Mouse (Mus musculus): Measurements from ENCODE around the gene Plppr4. TPM values are rescaled to one million over a fixed set of nuclear protein-coding genes. Genes with fewer than 3 reads are reported as not detected.
A peak's percentile ranks its signal among the peaks of the same experiment; 100 is the strongest.

Plppr4 gene
- 0.38 and 0.49 TPM in 2 replicates for polyA plus RNA-seq (2016; fragmentation: Nextera tagmentation; extraction: Ambion mirVana)

DNA sequence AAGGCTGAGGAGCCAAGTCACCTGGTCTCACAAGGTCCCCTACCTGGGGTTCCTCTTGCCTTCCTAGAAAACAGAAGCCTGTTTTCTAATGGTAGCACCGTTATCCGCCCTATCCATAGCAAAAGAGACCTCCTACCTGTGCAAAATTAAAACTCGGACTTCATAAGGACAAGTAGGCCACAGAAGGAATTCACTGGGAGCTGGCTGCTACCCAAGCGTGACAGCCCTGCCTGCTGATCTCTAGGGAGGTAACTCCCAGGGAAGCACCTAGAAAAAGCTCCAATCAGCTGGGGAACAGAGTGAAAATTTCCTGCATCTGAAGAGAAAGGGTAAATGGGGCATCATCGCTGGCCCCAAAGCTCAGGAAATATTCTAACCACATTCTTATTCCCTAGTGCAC lies at the start of gene Plppr4:
Gene Plppr4 (minus strand): TSS at position 349 of the 400 bp plus-strand sequence.
- H3K27ac ChIP-seq: no peak within 1 kb of the TSS
- H3K4me2 ChIP-seq (replicated peaks): peak within 1 kb of the TSS; percentile 90
- ATAC-seq (ENCODE audit: insufficient number of reproducible peaks, insufficient read depth, low FRiP score, low TSS enrichment): no peak
- peak within 1 kb of the TSS; percentile 45; the same call in 1 of the 2 replicates for H3K9ac ChIP-seq
- H3K27me3 ChIP-seq: no peaks in the 10 kb centered on the region; the same call in none of the 2 replicates
- WGBS: 41% methylated on average over 5 of the region's 5 CpGs
- H3K36me3 ChIP-seq: no peaks in the 10 kb centered on the region
- H3K4me1 ChIP-seq: peaks cover 4% of the 10 kb centered on the region; the same call in 1 of the 2 replicates
- no peaks in the 10 kb centered on the region for H3K9me3 ChIP-seq
- peak within 1 kb of the TSS; percentile 52 for H3K4me3 ChIP-seq

DNA sequence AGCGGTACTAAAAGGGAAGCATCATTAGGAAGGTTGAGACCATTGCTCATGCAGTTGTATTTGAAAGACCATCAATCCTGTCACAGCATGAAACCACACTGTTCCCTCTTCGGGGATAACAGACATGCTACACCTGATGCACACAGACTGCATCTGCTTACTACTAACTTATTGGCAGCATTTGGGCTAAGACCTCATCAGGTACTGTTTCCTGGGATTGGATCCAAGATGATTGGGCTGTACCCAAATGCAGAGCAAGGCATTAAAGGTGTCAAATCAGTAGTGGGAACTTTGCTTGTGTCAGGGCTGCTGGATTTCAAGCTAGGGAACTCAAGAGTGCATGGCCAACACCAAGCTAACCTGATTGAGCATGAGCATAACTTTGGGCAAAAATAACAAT lies 45.1 kb upstream of the Plppr4 start:
- 90% methylated on average over 2 of the region's 2 CpGs for WGBS
- ATAC-seq (ENCODE audit: insufficient number of reproducible peaks, insufficient read depth, low FRiP score, low TSS enrichment): no peak
- no peak overlapping the region for H3K27ac ChIP-seq
- H3K9me3 ChIP-seq: no peaks in the 10 kb centered on the region
- H3K4me1 ChIP-seq: no peaks in the 10 kb centered on the region
- no peaks in the 10 kb centered on the region for H3K27me3 ChIP-seq
- no peak overlapping the region for H3K4me3 ChIP-seq
- no peak overlapping the region for H3K4me2 ChIP-seq (replicated peaks)
- H3K36me3 ChIP-seq: no peaks in the 10 kb centered on the region
- H3K9ac ChIP-seq: no peak overlapping the region

DNA sequence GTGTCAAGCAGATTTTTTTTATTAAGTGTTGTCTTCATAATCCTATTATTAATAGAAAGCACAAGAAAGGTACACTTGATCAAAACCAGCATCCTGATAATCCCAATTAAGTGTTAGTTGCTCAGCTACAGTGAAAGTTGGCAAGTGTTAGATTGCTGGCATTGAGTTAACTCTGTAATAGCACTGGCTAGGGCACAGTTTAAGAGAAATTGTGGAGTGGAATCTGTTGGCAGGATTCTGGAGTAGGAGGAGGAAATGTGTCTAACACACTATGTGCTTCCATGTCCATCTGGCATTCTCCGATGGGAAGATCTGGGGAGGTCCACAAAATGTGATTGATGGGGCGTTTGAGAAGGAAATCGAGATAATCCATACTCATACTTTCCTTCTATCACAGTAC lies 43.1 kb upstream of the Plppr4 start:
- Histone ChIP-seq H3K9ac (no peak overlapping the region), H3K27ac (no peak overlapping the region), H3K9me3 (no peaks in the 10 kb centered on the region), H3K4me3 (no peak overlapping the region), H3K27me3 (no peaks in the 10 kb centered on the region), H3K36me3 (no peaks in the 10 kb centered on the region), H3K4me1 (no peaks in the 10 kb centered on the region), H3K4me2 (replicated peaks) (no peak overlapping the region)
- no peak for ATAC-seq (ENCODE audit: insufficient number of reproducible peaks, insufficient read depth, low FRiP score, low TSS enrichment)
- 85% methylated on average over 3 of the region's 3 CpGs for WGBS

DNA sequence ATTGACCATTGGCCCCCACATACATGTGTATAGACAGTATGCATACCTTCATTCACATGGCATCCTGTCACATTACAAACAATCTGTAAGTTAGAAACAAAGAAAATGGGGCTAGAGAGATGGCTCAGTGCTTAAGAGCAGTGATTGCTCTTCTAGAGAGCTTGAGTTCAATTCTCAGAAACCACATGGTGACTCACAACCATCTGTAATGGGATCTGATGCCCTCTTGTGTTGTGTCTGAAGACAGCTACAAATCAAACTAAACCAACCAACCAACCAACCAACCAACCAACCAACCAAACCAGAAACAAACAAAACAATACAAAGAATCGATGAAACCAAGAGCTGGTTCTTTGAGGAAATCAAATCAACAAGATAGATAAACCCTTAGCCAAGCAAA lies 5.4 kb upstream of the Plppr4 start:
- ATAC-seq (ENCODE audit: insufficient number of reproducible peaks, insufficient read depth, low FRiP score, low TSS enrichment): no peak
- WGBS: 86% methylated on average over 1 of the region's 1 CpGs
- no peak overlapping the region for H3K4me3 ChIP-seq
- no peaks in the 10 kb centered on the region for H3K4me1 ChIP-seq
- H3K36me3 ChIP-seq: no peaks in the 10 kb centered on the region
- no peak overlapping the region for H3K4me2 ChIP-seq (replicated peaks)
- H3K9me3 ChIP-seq: no peaks in the 10 kb centered on the region
- no peak overlapping the region for H3K9ac ChIP-seq
- no peak overlapping the region for H3K27ac ChIP-seq
- no peaks in the 10 kb centered on the region for H3K27me3 ChIP-seq

DNA sequence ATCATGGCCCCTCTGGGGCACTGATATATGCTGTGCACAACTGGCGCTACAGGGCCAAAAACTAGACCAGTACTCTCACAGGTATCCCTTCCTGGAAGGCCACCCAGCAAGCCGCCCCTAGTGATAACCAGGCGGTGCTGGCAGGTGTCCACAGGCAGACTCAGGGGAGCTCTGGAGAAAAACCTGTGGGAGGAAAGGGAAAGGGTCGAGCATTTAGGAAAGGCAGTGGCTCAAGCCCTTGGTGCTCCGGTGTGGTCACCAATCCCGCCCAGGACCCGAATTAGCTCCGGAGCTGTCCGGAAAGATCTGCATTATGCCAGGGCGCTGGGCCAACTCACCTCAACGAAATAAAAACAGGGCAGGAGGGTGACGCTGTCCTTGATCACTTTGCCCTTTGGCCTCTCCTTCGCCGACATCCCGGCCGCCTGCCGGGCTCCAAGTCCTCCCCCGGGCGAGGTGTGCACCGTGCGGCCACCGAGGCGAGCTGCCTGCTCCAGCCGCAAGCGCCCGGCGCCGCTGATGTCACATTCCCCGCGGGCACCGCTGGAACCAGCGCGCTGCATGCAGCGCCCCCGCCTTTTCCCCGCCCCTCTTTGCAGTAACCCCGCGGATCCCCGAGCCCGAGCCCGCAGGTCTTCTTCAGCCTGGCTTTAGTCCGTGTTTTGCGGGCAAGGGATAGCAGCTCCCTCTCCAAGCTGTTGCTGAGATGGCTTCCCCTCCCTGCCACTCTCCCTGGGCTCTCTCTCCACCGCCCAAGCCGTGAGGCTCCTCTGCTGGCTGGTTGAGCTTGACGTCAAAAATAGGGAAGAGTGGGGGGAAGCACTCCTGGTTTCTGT lies 772 bp downstream of the Plppr4 start:
- peak; percentile 87 for ATAC-seq (ENCODE audit: insufficient number of reproducible peaks, insufficient read depth, low FRiP score, low TSS enrichment)
- H3K9me3 ChIP-seq: no peaks in the 10 kb centered on the region
- no peaks in the 10 kb centered on the region; the same call in none of the 2 replicates for H3K27me3 ChIP-seq
- 3% methylated on average over 46 of the region's 46 CpGs for WGBS
- H3K4me2 ChIP-seq (replicated peaks): peak overlapping the region; percentile 90
- peaks cover 4% of the 10 kb centered on the region; the same call in 1 of the 2 replicates for H3K4me1 ChIP-seq
- no peaks in the 10 kb centered on the region for H3K36me3 ChIP-seq
- H3K27ac ChIP-seq: no peak overlapping the region
- peak overlapping the region; percentile 45; the same call in 1 of the 2 replicates for H3K9ac ChIP-seq
- peak overlapping the region; percentile 52 for H3K4me3 ChIP-seq

DNA sequence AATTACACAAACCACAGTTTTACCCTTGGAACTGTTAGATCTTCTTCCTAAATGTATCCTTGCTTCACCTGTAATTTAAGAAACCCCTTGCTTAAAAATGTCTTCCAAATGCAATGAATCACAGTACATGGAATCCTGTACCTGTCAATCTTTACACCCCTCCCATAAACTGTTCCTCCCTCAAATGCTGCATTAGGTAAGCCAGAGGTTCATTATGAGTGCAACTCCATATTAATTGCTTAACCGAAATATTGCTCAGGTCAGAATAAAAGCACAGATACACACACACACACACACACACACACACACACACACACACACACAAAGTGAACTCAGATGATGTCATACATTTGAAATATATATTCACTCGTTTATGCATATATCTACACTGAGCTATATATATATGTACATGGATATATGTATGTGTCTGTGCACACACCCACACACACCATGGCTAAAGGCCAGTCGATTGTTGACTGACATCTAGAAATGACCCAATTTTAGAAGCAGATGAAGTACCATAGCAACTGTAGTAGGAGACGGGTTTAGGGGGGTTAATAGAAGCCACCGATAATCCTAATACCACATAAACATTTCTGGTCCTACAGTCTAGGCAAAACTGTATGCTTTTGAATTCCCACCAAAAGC lies 1.6 kb downstream of the Plppr4 start:
- Histone ChIP-seq H3K9me3 (no peaks in the 10 kb centered on the region), H3K36me3 (no peaks in the 10 kb centered on the region), H3K4me2 (replicated peaks) (0 out of 2 replicates have a peak overlapping the region, but pooled peaks have one; percentile 90), H3K9ac (no peak overlapping the region), H3K4me1 (peaks cover 4% of the 10 kb centered on the region; the same call in 1 of the 2 replicates), H3K27ac (no peak overlapping the region), H3K4me3 (no peak overlapping the region), H3K27me3 (no peaks in the 10 kb centered on the region; the same call in none of the 2 replicates)
- no peak for ATAC-seq (ENCODE audit: insufficient number of reproducible peaks, insufficient read depth, low FRiP score, low TSS enrichment)
- 85% methylated on average over 5 of the region's 5 CpGs for WGBS

DNA sequence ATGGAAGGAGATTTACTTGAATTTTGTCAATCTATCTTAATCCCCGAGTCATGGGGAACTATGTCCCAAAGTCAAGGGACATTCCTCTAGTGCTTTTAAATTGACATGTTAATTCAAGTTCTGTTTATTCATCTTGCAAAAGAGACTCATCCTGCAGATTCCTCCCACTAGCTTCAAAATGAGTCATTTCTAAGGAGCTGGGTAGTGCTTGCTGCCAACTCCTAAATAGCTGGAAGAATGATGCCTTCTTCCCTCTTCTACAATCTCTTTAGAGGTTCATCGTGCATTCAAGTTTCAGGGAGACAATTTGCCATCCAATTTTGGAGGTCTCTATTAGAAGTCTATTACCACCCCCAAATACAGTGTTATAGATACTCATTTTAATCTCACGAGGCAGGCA lies 3.3 kb downstream of the Plppr4 start:
- Histone ChIP-seq H3K4me1 (peaks cover 4% of the 10 kb centered on the region; the same call in 1 of the 2 replicates), H3K27ac (no peak overlapping the region), H3K27me3 (no peaks in the 10 kb centered on the region; the same call in none of the 2 replicates), H3K9me3 (no peaks in the 10 kb centered on the region), H3K9ac (no peak overlapping the region), H3K36me3 (no peaks in the 10 kb centered on the region), H3K4me2 (replicated peaks) (no peak overlapping the region), H3K4me3 (no peak overlapping the region)
- WGBS: 84% methylated on average over 3 of the region's 3 CpGs
- ATAC-seq (ENCODE audit: insufficient number of reproducible peaks, insufficient read depth, low FRiP score, low TSS enrichment): no peak

DNA sequence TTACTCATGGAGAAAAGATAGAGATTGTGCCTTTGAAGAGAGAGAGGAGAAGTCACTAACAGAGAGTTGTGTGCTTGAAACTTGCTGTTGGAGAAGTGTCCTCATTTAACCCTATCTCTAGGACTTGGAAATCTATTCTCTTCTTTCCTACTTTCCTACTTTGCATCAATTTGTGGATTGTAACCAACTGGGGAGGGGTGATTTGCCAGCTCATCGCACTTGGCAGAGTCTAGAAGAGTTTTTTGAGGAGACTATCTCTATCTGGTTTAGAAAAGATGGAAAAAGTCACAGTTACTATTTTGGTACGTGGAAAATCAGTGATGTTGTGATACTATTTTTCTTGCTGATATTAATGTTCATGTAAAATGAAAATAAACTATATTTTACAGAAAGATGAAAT lies 6.7 kb downstream of the Plppr4 start:
- H3K36me3 ChIP-seq: no peaks in the 10 kb centered on the region
- ATAC-seq (ENCODE audit: insufficient number of reproducible peaks, insufficient read depth, low FRiP score, low TSS enrichment): no peak
- WGBS: 79% methylated on average over 2 of the region's 2 CpGs
- no peak overlapping the region for H3K4me2 ChIP-seq (replicated peaks)
- H3K27me3 ChIP-seq: no peaks in the 10 kb centered on the region
- H3K27ac ChIP-seq: no peak overlapping the region
- H3K9ac ChIP-seq: no peak overlapping the region
- no peaks in the 10 kb centered on the region for H3K4me1 ChIP-seq
- no peak overlapping the region for H3K4me3 ChIP-seq
- no peaks in the 10 kb centered on the region for H3K9me3 ChIP-seq

DNA sequence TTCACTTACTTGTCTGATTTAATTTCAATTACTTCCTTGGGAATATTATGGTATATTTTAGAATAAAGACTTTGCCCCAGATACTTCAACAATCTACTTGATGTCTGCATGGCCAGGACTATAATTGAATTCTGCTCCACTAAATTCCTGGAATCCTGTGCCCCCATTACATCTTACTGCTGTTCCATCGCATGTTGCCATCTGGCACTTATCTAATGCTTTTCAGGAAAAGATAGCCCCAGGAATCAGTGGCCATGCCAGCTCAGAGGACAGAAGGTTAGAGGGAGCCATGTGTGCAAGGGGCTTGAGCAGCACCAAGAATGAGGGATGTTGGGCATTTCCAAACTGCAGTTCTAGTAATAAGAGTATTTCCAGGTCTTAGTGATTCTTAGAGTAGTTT lies 14.3 kb downstream of the Plppr4 start:
- Histone ChIP-seq H3K27ac (no peak overlapping the region), H3K4me3 (no peak overlapping the region), H3K27me3 (no peaks in the 10 kb centered on the region), H3K36me3 (no peaks in the 10 kb centered on the region), H3K4me1 (no peaks in the 10 kb centered on the region), H3K9ac (no peak overlapping the region), H3K9me3 (no peaks in the 10 kb centered on the region), H3K4me2 (replicated peaks) (no peak overlapping the region)
- 62% methylated on average over 1 of the region's 1 CpGs for WGBS
- ATAC-seq (ENCODE audit: insufficient number of reproducible peaks, insufficient read depth, low FRiP score, low TSS enrichment): no peak

DNA sequence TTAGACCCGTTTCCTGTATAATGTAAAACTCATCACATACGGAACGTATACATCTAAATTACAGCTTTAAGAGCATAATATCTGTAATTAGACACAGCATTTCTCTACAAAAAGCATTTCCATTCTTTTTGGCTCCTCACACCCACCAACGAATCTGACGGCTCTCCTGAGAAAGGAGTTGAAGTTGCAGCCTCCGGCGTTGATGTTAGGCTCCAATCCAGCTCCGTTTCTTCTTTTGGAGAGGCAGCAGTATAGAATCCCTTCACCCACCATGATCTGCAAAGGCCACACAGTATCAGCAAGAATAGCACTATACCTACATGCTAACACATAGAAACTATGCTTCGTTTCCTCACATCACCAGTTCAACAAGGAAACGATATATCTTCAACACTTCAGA lies 29.2 kb downstream of the Plppr4 start:
- 83% methylated on average over 10 of the region's 10 CpGs for WGBS
- Histone ChIP-seq H3K36me3 (no peaks in the 10 kb centered on the region), H3K4me1 (no peaks in the 10 kb centered on the region), H3K4me3 (no peak overlapping the region), H3K4me2 (replicated peaks) (no peak overlapping the region), H3K27me3 (no peaks in the 10 kb centered on the region), H3K9me3 (no peaks in the 10 kb centered on the region), H3K9ac (no peak overlapping the region), H3K27ac (no peak overlapping the region)
- ATAC-seq (ENCODE audit: insufficient number of reproducible peaks, insufficient read depth, low FRiP score, low TSS enrichment): no peak

DNA sequence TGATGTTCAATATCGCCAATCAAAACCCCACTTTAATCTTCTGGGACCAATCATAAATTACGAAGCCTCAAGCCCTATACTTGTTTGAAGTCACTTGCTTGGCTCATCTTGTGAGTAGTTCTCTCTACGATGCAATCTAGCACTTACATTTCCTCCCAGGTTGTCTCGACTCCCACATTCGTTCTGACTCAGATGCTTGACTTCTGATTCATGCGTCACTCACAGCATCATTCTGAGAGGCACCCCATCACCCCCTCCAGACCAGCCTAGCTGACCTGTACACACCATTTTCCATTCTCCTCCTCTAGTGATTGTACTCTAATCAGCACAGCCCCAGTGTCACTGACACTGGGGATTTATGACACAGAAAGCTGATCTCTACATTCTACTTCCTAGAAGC lies 31.2 kb downstream of the Plppr4 start:
- 84% methylated on average over 6 of the region's 6 CpGs for WGBS
- no peak overlapping the region for H3K4me3 ChIP-seq
- H3K27me3 ChIP-seq: no peaks in the 10 kb centered on the region
- H3K4me2 ChIP-seq (replicated peaks): no peak overlapping the region
- ATAC-seq (ENCODE audit: insufficient number of reproducible peaks, insufficient read depth, low FRiP score, low TSS enrichment): no peak
- H3K4me1 ChIP-seq: no peaks in the 10 kb centered on the region
- no peak overlapping the region for H3K9ac ChIP-seq
- H3K27ac ChIP-seq: no peak overlapping the region
- H3K9me3 ChIP-seq: no peaks in the 10 kb centered on the region
- no peaks in the 10 kb centered on the region for H3K36me3 ChIP-seq

DNA sequence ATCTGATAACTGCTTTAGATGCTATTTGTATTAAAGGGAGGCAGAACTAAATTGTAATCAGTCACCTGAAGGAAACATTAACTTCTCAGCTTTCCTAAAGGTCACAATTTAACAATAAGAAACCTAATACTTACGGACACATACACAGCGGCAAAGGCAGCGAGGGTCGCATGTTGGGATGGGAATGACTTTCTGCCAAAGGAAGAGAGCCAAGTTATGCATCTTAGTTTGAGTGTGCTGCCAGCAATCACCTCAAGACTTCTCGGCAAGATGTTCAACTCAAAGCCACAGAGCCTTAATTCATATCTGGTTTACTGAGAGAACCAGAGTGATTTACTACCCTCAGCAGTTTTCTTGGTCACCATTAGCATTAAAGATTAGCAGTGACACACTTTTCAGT lies 34.1 kb downstream of the Plppr4 start:
- no peak overlapping the region for H3K9ac ChIP-seq
- no peak for ATAC-seq (ENCODE audit: insufficient number of reproducible peaks, insufficient read depth, low FRiP score, low TSS enrichment)
- no peak overlapping the region for H3K4me2 ChIP-seq (replicated peaks)
- H3K4me3 ChIP-seq: no peak overlapping the region
- no peaks in the 10 kb centered on the region for H3K27me3 ChIP-seq
- no peaks in the 10 kb centered on the region for H3K4me1 ChIP-seq
- WGBS: 83% methylated on average over 5 of the region's 5 CpGs
- H3K9me3 ChIP-seq: no peaks in the 10 kb centered on the region
- no peak overlapping the region for H3K27ac ChIP-seq
- no peaks in the 10 kb centered on the region for H3K36me3 ChIP-seq

All from embryonic facial prominence, embryonic 12.5 days (tissue).